Mouse (Mus musculus) adrenal gland, adult 10 weeks (tissue): Measurements from ENCODE around the gene Ndufaf8. TPM values are rescaled to one million over a fixed set of nuclear protein-coding genes. Genes with fewer than 3 reads are reported as not detected.

Experiments
- polyA plus RNA-seq: library from polyadenylated mRNA; stranded (reverse); fragments of 350-450 nt; fragmentation: Illumina TruSeq; extraction: RNeasy Lipid Tissue Mini Kit (QIAGEN cat#74804); gene quantifications from one replicate; pipeline ENCODE4 v1.2.3, GENCODE M21; 2014; ENCODE audit warnings: low read depth, low replicate concordance

The Ndufaf8 gene
- polyA plus RNA-seq = 2.3 TPM

GRCm38 (mm10) chr11:120098588-120099511 is at the start of gene Ndufaf8, which contains the start of gene Tepsin:
Ndufaf8 (plus strand) TSS chr11:120098928.
Tepsin (minus strand) TSS chr11:120098731.

GRCm38 (mm10) chr11:120086702-120087152 is 12.0 kb upstream of the Ndufaf8 start, which contains the start of gene Cep131:
Cep131 (minus strand) TSS chr11:120086827.

Other genes starting within 250 kb of the Ndufaf8 start
- 0.76 TPM for gene Chmp6, start 185.5 kb upstream of the Ndufaf8 start, polyA plus RNA-seq
- 1.5 TPM for gene Baiap2, start 156.2 kb upstream of the Ndufaf8 start, polyA plus RNA-seq
- 0.87 TPM for gene Aatk, start 51.8 kb upstream of the Ndufaf8 start, polyA plus RNA-seq
- 5.1 TPM for gene Cep131, start 12.1 kb upstream of the Ndufaf8 start, polyA plus RNA-seq
- 0.47 TPM for gene Tepsin, start 197 bp upstream of the Ndufaf8 start, polyA plus RNA-seq
- gene Slc38a10, start 52.4 kb downstream of the Ndufaf8 start, polyA plus RNA-seq = 3.6 TPM
- 1.7 TPM for gene Bahcc1, start 134.0 kb downstream of the Ndufaf8 start, polyA plus RNA-seq
- gene Actg1, start 249.6 kb downstream of the Ndufaf8 start, polyA plus RNA-seq = 383 TPM